Mouse (Mus musculus): ENCODE measurements around the gene Xpnpep1. TPM values are rescaled to one million over a fixed set of nuclear protein-coding genes. Genes with fewer than 3 reads are reported as not detected.

Xpnpep1 gene
- total and polyA plus RNA-seq, 3 experiments = 82.8 to 99.6 (median 96.0) TPM

GRCm38 (mm10) chr19:53069451-53069850, 29.4 kb upstream of the Xpnpep1 start:
- Histone ChIP-seq H3K27ac (ENCODE audit: insufficient read depth, low read depth) (no peak overlapping the region), H3K4me1 (ENCODE audit: control insufficient read depth in 1 of 2, insufficient read depth in 2 of 2) (peaks cover 0 to 5% of the 10 kb centered on the region in 2 experiments; a peak in 1 of 4 replicates), H3K9ac (ENCODE audit: insufficient read depth, low read depth) (no peak overlapping the region), H3K79me2 (replicated peaks; ENCODE audit: control insufficient read depth, extremely low read depth, insufficient read depth, poor library complexity, severe bottlenecking) (no peaks in the 10 kb centered on the region), H3K27me3 (replicated peaks) (no peaks in the 10 kb centered on the region), H3K4me2 (ENCODE audit: insufficient read depth, low read depth, poor library complexity, severe bottlenecking) (no peak overlapping the region), H3K4me3 (replicated peaks in 1 of 3; ENCODE audit: low read depth in 2 of 3, low read length in 2 of 3, poor library complexity in 1 of 3) (no peak overlapping the region), H3K9me3 (replicated peaks; ENCODE audit: low read length) (no peaks in the 10 kb centered on the region), H3K36me3 (replicated peaks in 1 of 2; ENCODE audit: control insufficient read depth in 1 of 2, insufficient read depth in 1 of 2, low read length in 1 of 2) (no peaks in the 10 kb centered on the region)
- DNase-seq (ENCODE audit: extremely low read depth) = no peak
- TF ChIP-seq NELFE (IDR thresholded peaks at IDR 0.05; ENCODE audit: low read depth, low read length) = no peak
- no peak for TF ChIP-seq PAX5 (IDR thresholded peaks at IDR 0.05; ENCODE audit: low read length)
- TF ChIP-seq HCFC1 (IDR thresholded peaks at IDR 0.05; ENCODE audit: low read depth, low read length) = no peak
- no peak for TF ChIP-seq CHD2 (IDR thresholded peaks at IDR 0.05; ENCODE audit: low read length)
- no peak for TF ChIP-seq CTCF (conservative IDR thresholded peaks at IDR 0.05 in 1 of 2, IDR thresholded peaks at IDR 0.05 in 1 of 2; ENCODE audit: low read depth in 2 of 2, low read length in 2 of 2)
- no peak for TF ChIP-seq RAD21 (IDR thresholded peaks at IDR 0.05; ENCODE audit: low read depth, low read length)
- no peak for TF ChIP-seq ZMIZ1 (IDR thresholded peaks at IDR 0.05; ENCODE audit: low read depth, low read length)
- in situ Hi-C loops (cut with MboI; ENCODE audit: low pct_ligation_motif_present, low pct_unique_long_range_greater_than_20kb, low sequenced_read_pairs) = no loop called here
- dilution Hi-C loops (cut with MboI; ENCODE audit: extremely low pct_ligation_motif_present, extremely low pct_unique_long_range_greater_than_20kb, low sequenced_read_pairs) = no loop called here

- Histone ChIP-seq H3K9me3 (replicated peaks; ENCODE audit: low read length) (no peaks in the 10 kb centered on the region), H3K9ac (ENCODE audit: insufficient read depth, low read depth) (no peak overlapping the region), H3K4me2 (ENCODE audit: insufficient read depth, low read depth, poor library complexity, severe bottlenecking) (no peak overlapping the region), H3K79me2 (replicated peaks; ENCODE audit: control insufficient read depth, extremely low read depth, insufficient read depth, poor library complexity, severe bottlenecking) (no peaks in the 10 kb centered on the region), H3K4me3 (replicated peaks in 1 of 3; ENCODE audit: low read depth in 2 of 3, low read length in 2 of 3, poor library complexity in 1 of 3) (no peak overlapping the region), H3K27me3 (replicated peaks) (no peaks in the 10 kb centered on the region), H3K36me3 (replicated peaks in 1 of 2; ENCODE audit: control insufficient read depth in 1 of 2, insufficient read depth in 1 of 2, low read length in 1 of 2) (no peaks in the 10 kb centered on the region), H3K4me1 (ENCODE audit: control insufficient read depth in 1 of 2, insufficient read depth in 2 of 2) (no peaks in the 10 kb centered on the region), H3K27ac (ENCODE audit: insufficient read depth, low read depth) (no peak overlapping the region)
- dilution Hi-C loops (cut with MboI; ENCODE audit: extremely low pct_ligation_motif_present, extremely low pct_unique_long_range_greater_than_20kb, low sequenced_read_pairs) = no loop called here
- DNase-seq (ENCODE audit: extremely low read depth) = no peak
- TF ChIP-seq RAD21 (IDR thresholded peaks at IDR 0.05; ENCODE audit: low read depth, low read length) (no peak), IRF4 (IDR thresholded peaks at IDR 0.05; ENCODE audit: low read depth, low read length) (no peak), RCOR1 (conservative IDR thresholded peaks at IDR 0.05; ENCODE audit: low read depth, low read length) (no peak), SMC3 (IDR thresholded peaks at IDR 0.05; ENCODE audit: low read depth, low read length) (no peak), JUN (IDR thresholded peaks at IDR 0.05; ENCODE audit: insufficient read depth, low read depth, low read length) (no peak), SIN3A (IDR thresholded peaks at IDR 0.05; ENCODE audit: low read length) (no peak), MAZ (IDR thresholded peaks at IDR 0.05; ENCODE audit: low read depth, low read length) (no peak), USF2 (conservative IDR thresholded peaks at IDR 0.05; ENCODE audit: low read depth, low read length) (no peak), POLR2A (IDR thresholded peaks at IDR 0.05; ENCODE audit: low read depth, low read length) (no peak), TBP (conservative IDR thresholded peaks at IDR 0.05; ENCODE audit: low read depth, low read length) (no peak), ETS1 (conservative IDR thresholded peaks at IDR 0.05; ENCODE audit: low read depth, low read length) (no peak), ZMIZ1 (IDR thresholded peaks at IDR 0.05; ENCODE audit: low read depth, low read length) (no peak)
- in situ Hi-C loops (cut with MboI; ENCODE audit: low pct_ligation_motif_present, low pct_unique_long_range_greater_than_20kb, low sequenced_read_pairs) = no loop called here
Observed at GRCm38 (mm10) chr19:53066934-53067333, 26.9 kb upstream of the Xpnpep1 start.
